Comparison of ENCODE assay signal across 12 mouse cellular contexts in genomic region chr12:40789379-40790361, GRCm38 (mm10).
DNase-seq lines count a peak whose midpoint lies in the region; ATAC-seq and TF ChIP-seq lines count a peak whose summit lies in the region.
"Had no signal": no experiment of that assay in that cellular context is flagged by ENCODE, and none has a peak within 500 bp of the region (broad histone marks: within the 10 kb centered on the region; RNA-seq: fewer than 3 reads in every experiment).

No protein-coding gene starts in this region.

- no peak for TF ChIP-seq CTCF in liver, adult 2 months (IDR thresholded peaks at IDR 0.05; ENCODE audit: low read depth, low read length)
- TF ChIP-seq CTCF in stomach, postnatal 0 days (IDR thresholded peaks at IDR 0.05; ENCODE audit: low read depth) = no peak
- TF ChIP-seq CTCF in lung, adult 2 months (IDR thresholded peaks at IDR 0.05; ENCODE audit: insufficient read depth, low read length) = no peak

- ATAC-seq in liver, embryonic 11.5 days (replicated peaks; ENCODE audit: low FRiP score) = no peak
- peak; percentile 76 for ATAC-seq in hindbrain, embryonic 13.5 days (ENCODE audit: low FRiP score)
- no peak for ATAC-seq in stomach, postnatal 0 days (ENCODE audit: low FRiP score, low TSS enrichment)

- no peak overlapping the region for H3K9ac ChIP-seq in liver, adult 2 months (ENCODE audit: low read depth, low read length)
- H3K9ac ChIP-seq in liver, embryonic 11.5 days (ENCODE audit: low read depth, low read length) = no peak overlapping the region
- H3K9ac ChIP-seq in hindbrain, embryonic 13.5 days = no peak overlapping the region
- no peak overlapping the region for H3K9ac ChIP-seq in stomach, postnatal 0 days (ENCODE audit: low read length)
- H3K9ac ChIP-seq: embryonic facial prominence, embryonic 15.5 days; limb, embryonic 12.5 days had no signal

- 91% methylated on average over 10 of the region's 10 CpGs for WGBS in liver, adult 2 months
- WGBS in liver, embryonic 11.5 days = 73% methylated on average over 10 of the region's 10 CpGs
- WGBS in hindbrain, embryonic 13.5 days = 35% methylated on average over 10 of the region's 10 CpGs
- 73% methylated on average over 10 of the region's 10 CpGs for WGBS in stomach, postnatal 0 days
- 77% methylated on average over 10 of the region's 10 CpGs for WGBS in lung, adult 2 months

- peak; percentile 20 for DNase-seq in cerebellum, adult 11-12 months
- no peak for DNase-seq in cerebellum, adult 11 months
- DNase-seq in liver, adult 2 months (ENCODE audit: extremely low read depth, low read depth, low spot score) = peak; percentile 21
- DNase-seq in liver, embryonic 11.5 days (ENCODE audit: low spot score) = no peak
- DNase-seq in retina, postnatal 1 day = peak; percentile 72
- DNase-seq in stomach, postnatal 0 days (ENCODE audit: low spot score) = no peak
- no peak for DNase-seq in lung, adult 2 months
- DNase-seq: lung, postnatal 14 days had no signal

- no peaks in the 10 kb centered on the region for H3K27me3 ChIP-seq in liver, adult 2 months (ENCODE audit: control insufficient read depth, insufficient read depth, low read length)
- no peaks in the 10 kb centered on the region for H3K27me3 ChIP-seq in liver, embryonic 11.5 days (replicated peaks; ENCODE audit: control insufficient read depth, insufficient read depth, low read length)
- no peaks in the 10 kb centered on the region for H3K27me3 ChIP-seq in hindbrain, embryonic 13.5 days
- H3K27me3 ChIP-seq in stomach, postnatal 0 days (ENCODE audit: control insufficient read depth, insufficient read depth, low read length) = no peaks in the 10 kb centered on the region
- H3K27me3 ChIP-seq: embryonic facial prominence, embryonic 15.5 days; Patski had no signal

- peaks cover 2% of the 10 kb centered on the region; the same call in 1 of the 2 replicates for H3K4me1 ChIP-seq in liver, adult 2 months (ENCODE audit: control insufficient read depth, insufficient read depth, low read length)
- H3K4me1 ChIP-seq in liver, embryonic 11.5 days (replicated peaks; ENCODE audit: control insufficient read depth, insufficient read depth, low read length) = no peaks in the 10 kb centered on the region
- H3K4me1 ChIP-seq in hindbrain, embryonic 13.5 days (replicated peaks) = peaks cover 45% of the 10 kb centered on the region
- H3K4me1 ChIP-seq in stomach, postnatal 0 days (replicated peaks; ENCODE audit: control insufficient read depth, insufficient read depth) = no peaks in the 10 kb centered on the region
- peaks cover 3% of the 10 kb centered on the region for H3K4me1 ChIP-seq in lung, adult 2 months (ENCODE audit: control insufficient read depth, insufficient read depth, low read length)
- H3K4me1 ChIP-seq: embryonic facial prominence, embryonic 15.5 days had no signal

- peaks cover 4% of the 10 kb centered on the region; the same call in 1 of the 2 replicates for H3K36me3 ChIP-seq in liver, adult 2 months (ENCODE audit: control insufficient read depth, insufficient read depth, low read length)
- H3K36me3 ChIP-seq in liver, embryonic 11.5 days (ENCODE audit: control insufficient read depth, insufficient read depth, low read length) = no peaks in the 10 kb centered on the region
- no peaks in the 10 kb centered on the region; the same call in 1 of the 2 replicates for H3K36me3 ChIP-seq in hindbrain, embryonic 13.5 days
- H3K36me3 ChIP-seq in stomach, postnatal 0 days (ENCODE audit: control insufficient read depth, insufficient read depth, low read length) = no peaks in the 10 kb centered on the region
- H3K36me3 ChIP-seq: embryonic facial prominence, embryonic 15.5 days; limb, embryonic 12.5 days had no signal

- no peak for TF ChIP-seq POLR2A in liver, adult 2 months (IDR thresholded peaks at IDR 0.05; ENCODE audit: extremely low read depth, insufficient read depth, low read length)
- no peak for TF ChIP-seq POLR2A in lung, adult 2 months (IDR thresholded peaks at IDR 0.05; ENCODE audit: borderline replicate concordance, extremely low read depth, low read depth, low read length)

- H3K9me3 ChIP-seq in liver, embryonic 11.5 days (ENCODE audit: control insufficient read depth, low read length) = no peaks in the 10 kb centered on the region
- no peaks in the 10 kb centered on the region for H3K9me3 ChIP-seq in hindbrain, embryonic 13.5 days
- H3K9me3 ChIP-seq in stomach, postnatal 0 days (ENCODE audit: control insufficient read depth, low read length) = no peaks in the 10 kb centered on the region
- H3K9me3 ChIP-seq: embryonic facial prominence, embryonic 15.5 days; limb, embryonic 12.5 days had no signal

- no peak for TF ChIP-seq EP300 in stomach, postnatal 0 days (optimal IDR thresholded peaks at IDR 0.05)

- H3K4me2 ChIP-seq in liver, embryonic 11.5 days = no peak overlapping the region
- no peak overlapping the region for H3K4me2 ChIP-seq in hindbrain, embryonic 13.5 days
- no peak overlapping the region for H3K4me2 ChIP-seq in stomach, postnatal 0 days (replicated peaks; ENCODE audit: low read depth)
- H3K4me2 ChIP-seq: embryonic facial prominence, embryonic 15.5 days; limb, embryonic 12.5 days had no signal

- no peaks in the 10 kb centered on the region for H3K79me2 ChIP-seq in liver, adult 2 months (ENCODE audit: control insufficient read depth, insufficient read depth, low read length)

- no peak overlapping the region for H3K4me3 ChIP-seq in liver, adult 2 months (ENCODE audit: insufficient read depth, low read depth, low read length)
- H3K4me3 ChIP-seq in liver, embryonic 11.5 days (ENCODE audit: low read depth, low read length) = no peak overlapping the region
- H3K4me3 ChIP-seq in hindbrain, embryonic 13.5 days = no peak overlapping the region
- H3K4me3 ChIP-seq in stomach, postnatal 0 days (ENCODE audit: low read depth, low read length) = no peak overlapping the region
- no peak overlapping the region for H3K4me3 ChIP-seq in lung, adult 2 months (replicated peaks; ENCODE audit: extremely low read depth, low read depth, low read length)
- H3K4me3 ChIP-seq: embryonic facial prominence, embryonic 15.5 days; limb, embryonic 12.5 days had no signal

- no peak overlapping the region for H3K27ac ChIP-seq in liver, adult 2 months (replicated peaks; ENCODE audit: insufficient read depth, low read depth, low read length)
- no peak overlapping the region for H3K27ac ChIP-seq in liver, embryonic 11.5 days (ENCODE audit: low read depth, low read length)
- peak overlapping the region; percentile 72 for H3K27ac ChIP-seq in hindbrain, embryonic 13.5 days
- H3K27ac ChIP-seq in stomach, postnatal 0 days (replicated peaks) = no peak overlapping the region
- H3K27ac ChIP-seq: embryonic facial prominence, embryonic 15.5 days; limb, embryonic 12.5 days had no signal

Comparison
In these comparisons a context has a peak if more than half of its experiments do, and no peak if none do; other contexts are left out.
1. DNase-seq: peak in cerebellum, adult 11-12 months (single experiment), liver, adult 2 months (single experiment) and retina, postnatal 1 day (single experiment); none in cerebellum, adult 11 months (single experiment), liver, embryonic 11.5 days (single experiment), stomach, postnatal 0 days (single experiment) and lung, adult 2 months (single experiment).